Mouse (Mus musculus) bone marrow macrophage, adult 2 months (primary cell): ENCODE results near the gene Eya2.

Source experiments
- CTCF ChIP-seq: IDR thresholded peaks from 2 replicates; pipeline ENCODE4 v1.5.1; 2012; ENCODE audit warnings: low read depth, mild to moderate bottlenecking, low read length, moderate library complexity
- POLR2A ChIP-seq: IDR thresholded peaks from 2 replicates; pipeline ENCODE4 v1.6.1; 2012; ENCODE audit warnings: mild to moderate bottlenecking, low read depth, low read length, borderline replicate concordance

DNA sequence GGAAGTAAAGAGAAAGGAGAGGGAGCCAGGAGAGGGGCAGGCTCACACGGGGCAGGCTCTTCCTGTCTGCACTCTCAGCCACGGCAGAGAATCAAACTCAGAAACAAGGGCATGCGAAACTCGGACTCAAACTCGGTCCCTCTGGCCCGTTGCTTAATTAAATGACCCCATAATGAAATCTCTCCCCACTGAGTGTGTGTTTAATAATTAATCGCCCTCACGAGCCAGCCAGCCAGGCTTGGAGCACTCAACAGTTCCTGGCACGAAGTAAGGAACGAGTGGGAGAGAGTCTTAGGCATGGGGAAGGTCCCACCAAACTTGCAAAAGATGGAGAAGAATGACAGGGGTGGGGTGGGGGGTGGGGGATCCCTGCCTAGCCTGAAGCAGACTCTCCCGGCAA lies 35.9 kb upstream of the Eya2 start:
- TF ChIP-seq CTCF (no peak), POLR2A (no peak)
